Mouse (Mus musculus): ENCODE data around the gene Lgals3bp. TPM values are rescaled to one million over a fixed set of nuclear protein-coding genes. Genes with fewer than 3 reads are reported as not detected.
A peak's percentile ranks its signal among the peaks of the same experiment; 100 is the strongest.

The Lgals3bp gene
- polyA plus RNA-seq, 1 experiment, result 7.0 TPM

- TF ChIP-seq CTCF (IDR thresholded peaks at IDR 0.05; ENCODE audit: borderline replicate concordance, extremely low read depth, insufficient read depth, insufficient read length), result no peak
Measured at GRCm38 (mm10) chr11:118431100-118431948, 29.4 kb upstream of the Lgals3bp start.

GRCm38 (mm10) chr11:118430291-118430885, 28.5 kb upstream of the Lgals3bp start:
- DNase-seq (ENCODE audit: low read depth), result no peak
- TF ChIP-seq CTCF (IDR thresholded peaks at IDR 0.05; ENCODE audit: borderline replicate concordance, extremely low read depth, insufficient read depth, insufficient read length), result no peak
- no peak for TF ChIP-seq POLR2A (IDR thresholded peaks at IDR 0.05; ENCODE audit: borderline replicate concordance, extremely low read depth, insufficient read depth, insufficient read length, poor library complexity, severe bottlenecking)

More at GRCm38 (mm10) chr11:118431100-118431948, 29.4 kb upstream of the Lgals3bp start:
- DNase-seq (ENCODE audit: low read depth), result no peak

GRCm38 (mm10) chr11:118428944-118429709, 27.2 kb upstream of the Lgals3bp start:
- TF ChIP-seq CTCF (IDR thresholded peaks at IDR 0.05; ENCODE audit: borderline replicate concordance, extremely low read depth, insufficient read depth, insufficient read length) (no peak), POLR2A (IDR thresholded peaks at IDR 0.05; ENCODE audit: borderline replicate concordance, extremely low read depth, insufficient read depth, insufficient read length, poor library complexity, severe bottlenecking) (no peak)
- no peak for DNase-seq (ENCODE audit: low read depth)

- no peak for TF ChIP-seq CTCF (IDR thresholded peaks at IDR 0.05; ENCODE audit: borderline replicate concordance, extremely low read depth, insufficient read depth, insufficient read length)
- no peak for TF ChIP-seq POLR2A (IDR thresholded peaks at IDR 0.05; ENCODE audit: borderline replicate concordance, extremely low read depth, insufficient read depth, insufficient read length, poor library complexity, severe bottlenecking)
- DNase-seq (ENCODE audit: low read depth), result peak; percentile 29
Measured at GRCm38 (mm10) chr11:118428460-118428868, 26.6 kb upstream of the Lgals3bp start.

GRCm38 (mm10) chr11:118427986-118428385, 26.1 kb upstream of the Lgals3bp start, which contains the start of gene C1qtnf1:
TSS of gene C1qtnf1 (plus strand) at chr11:118428203.
- peak; percentile 52 for DNase-seq (ENCODE audit: low read depth)
- TF ChIP-seq POLR2A (IDR thresholded peaks at IDR 0.05; ENCODE audit: borderline replicate concordance, extremely low read depth, insufficient read depth, insufficient read length, poor library complexity, severe bottlenecking) (no peak), CTCF (IDR thresholded peaks at IDR 0.05; ENCODE audit: borderline replicate concordance, extremely low read depth, insufficient read depth, insufficient read length) (no peak)

- TF ChIP-seq POLR2A (IDR thresholded peaks at IDR 0.05; ENCODE audit: borderline replicate concordance, extremely low read depth, insufficient read depth, insufficient read length, poor library complexity, severe bottlenecking), result no peak
- no peak for TF ChIP-seq CTCF (IDR thresholded peaks at IDR 0.05; ENCODE audit: borderline replicate concordance, extremely low read depth, insufficient read depth, insufficient read length)
- no peak for DNase-seq (ENCODE audit: low read depth)
Measured at GRCm38 (mm10) chr11:118427266-118427779, 25.4 kb upstream of the Lgals3bp start.

GRCm38 (mm10) chr11:118426765-118427164, 24.9 kb upstream of the Lgals3bp start:
- DNase-seq (ENCODE audit: low read depth), result no peak
- no peak for TF ChIP-seq CTCF (IDR thresholded peaks at IDR 0.05; ENCODE audit: borderline replicate concordance, extremely low read depth, insufficient read depth, insufficient read length)
- no peak for TF ChIP-seq POLR2A (IDR thresholded peaks at IDR 0.05; ENCODE audit: borderline replicate concordance, extremely low read depth, insufficient read depth, insufficient read length, poor library complexity, severe bottlenecking)

GRCm38 (mm10) chr11:118424621-118425335, 22.9 kb upstream of the Lgals3bp start:
- no peak for DNase-seq (ENCODE audit: low read depth)
- TF ChIP-seq POLR2A (IDR thresholded peaks at IDR 0.05; ENCODE audit: borderline replicate concordance, extremely low read depth, insufficient read depth, insufficient read length, poor library complexity, severe bottlenecking), result no peak

GRCm38 (mm10) chr11:118423266-118423971, 21.5 kb upstream of the Lgals3bp start:
- DNase-seq (ENCODE audit: low read depth), result peak; percentile 93
- TF ChIP-seq CTCF (IDR thresholded peaks at IDR 0.05; ENCODE audit: borderline replicate concordance, extremely low read depth, insufficient read depth, insufficient read length) (peak; percentile 76; the same call in 1 of the 2 replicates), POLR2A (IDR thresholded peaks at IDR 0.05; ENCODE audit: borderline replicate concordance, extremely low read depth, insufficient read depth, insufficient read length, poor library complexity, severe bottlenecking) (no peak)

- TF ChIP-seq POLR2A (IDR thresholded peaks at IDR 0.05; ENCODE audit: borderline replicate concordance, extremely low read depth, insufficient read depth, insufficient read length, poor library complexity, severe bottlenecking) (no peak), CTCF (IDR thresholded peaks at IDR 0.05; ENCODE audit: borderline replicate concordance, extremely low read depth, insufficient read depth, insufficient read length) (no peak)
- no peak for DNase-seq (ENCODE audit: low read depth)
Measured at GRCm38 (mm10) chr11:118420261-118420660, 18.4 kb upstream of the Lgals3bp start.

Data from brain, embryonic 14.5 days (tissue).